Mouse (Mus musculus): Measurements from ENCODE around the gene Polq. TPM values are rescaled to one million over a fixed set of nuclear protein-coding genes. Genes with fewer than 3 reads are reported as not detected.
"Not testable (repeated sequence)": the region's sequence is repeated elsewhere in the genome, so short reads cannot be mapped to it uniquely, and the experiment has no call there.

Gene Polq
- polyA plus RNA-seq, 1 experiment from 2014 or later = 11.7 TPM

DNA sequence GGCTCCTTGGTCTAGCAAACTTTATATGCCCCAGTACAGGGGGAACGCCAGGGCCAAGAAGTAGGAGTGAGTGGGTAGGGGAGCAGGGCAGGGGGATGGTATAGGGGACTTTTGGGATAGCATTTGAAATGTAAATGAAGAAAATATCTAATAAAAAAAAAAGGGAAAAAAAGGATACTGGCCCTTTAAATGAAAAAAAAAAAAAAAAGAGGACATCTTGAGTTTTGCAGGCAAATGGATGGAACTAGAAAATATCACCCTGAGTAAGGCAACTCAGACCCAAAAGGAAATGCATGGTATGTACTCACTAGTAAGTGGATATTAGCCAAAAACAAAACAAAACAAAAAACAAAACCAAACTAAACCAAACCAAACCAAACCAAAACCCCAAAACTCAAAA is 113.6 kb downstream of the Polq start:
- ATAC-seq (ENCODE audit: insufficient number of reproducible peaks, insufficient read depth, low FRiP score, low read depth); H3K27me3 ChIP-seq (ENCODE audit: control insufficient read depth, insufficient read depth, low read length); H3K9ac ChIP-seq (replicated peaks; ENCODE audit: low read depth, low read length); H3K27ac ChIP-seq (ENCODE audit: low read length); H3K36me3 ChIP-seq (ENCODE audit: control insufficient read depth, insufficient read depth, low read length); H3K4me1 ChIP-seq (ENCODE audit: control insufficient read depth, insufficient read depth, low read length); H3K4me3 ChIP-seq (ENCODE audit: low read depth, low read length); H3K9me3 ChIP-seq (ENCODE audit: control insufficient read depth, low read depth, low read length); H3K4me2 ChIP-seq (replicated peaks; ENCODE audit: low read depth, low read length): not testable (repeated sequence)
- 90% methylated on average over 1 of the region's 1 CpGs for WGBS

Other genes starting within 250 kb of the Polq start
- 7.0 and 7.9 TPM in 2 replicates for gene Slc15a2, start 226.8 kb upstream of the Polq start, polyA plus RNA-seq (2014; fragmentation: Nextera tagmentation; extraction: Ambion mirVana)
- 38.7 and 45.6 TPM in 2 replicates for gene Iqcb1, start 183.4 kb upstream of the Polq start, polyA plus RNA-seq (2014; fragmentation: Nextera tagmentation; extraction: Ambion mirVana)
- gene Eaf2, start 136.8 kb upstream of the Polq start, polyA plus RNA-seq (2014; fragmentation: Nextera tagmentation; extraction: Ambion mirVana) = 1.8 and 2.1 TPM in 2 replicates
- 123 and 125 TPM in 2 replicates for gene Golgb1, start 136.6 kb upstream of the Polq start, polyA plus RNA-seq (2014; fragmentation: Nextera tagmentation; extraction: Ambion mirVana)
- gene Hcls1, start 76.8 kb upstream of the Polq start, polyA plus RNA-seq (2014; fragmentation: Nextera tagmentation; extraction: Ambion mirVana) = 2.1 and 2.7 TPM in 2 replicates
- gene Fbxo40, start 21.3 kb upstream of the Polq start, polyA plus RNA-seq (2014; fragmentation: Nextera tagmentation; extraction: Ambion mirVana) = not detected in 2 replicates